Mouse (Mus musculus) MEL (cell line): ENCODE data around the gene Aes. TPM values are rescaled to one million over a fixed set of nuclear protein-coding genes. Genes with fewer than 3 reads are reported as not detected.

Source experiments
- DNase-seq: peaks from one replicate; pipeline ENCODE4 v3.0.0; 2011; ENCODE audit warnings: low read depth, low spot score
- H3K27ac ChIP-seq: 2 replicates; pipeline ENCODE4 v1.5.1; 2012; ENCODE audit warnings: low read depth, mild to moderate bottlenecking, control low read depth, low read length, moderate library complexity; ENCODE audit not compliant: control insufficient read depth
- H3K27me3 ChIP-seq, 2 experiments: fragments of 150-350 bp in 1 of 2; sonication (generic) in 1 of 2; 2 replicates each; pipeline ENCODE4 v1.6.1; 2012; ENCODE audit warnings: low read length in 2 of 2, mild to moderate bottlenecking in 2 of 2, improper control_type of control experiment in 1 of 2, moderate library complexity in 1 of 2; ENCODE audit not compliant: insufficient read depth in 2 of 2, control insufficient read depth in 1 of 2
- H3K36me3 ChIP-seq, 2 experiments: 2 replicates each; pipeline ENCODE4 v1.6.1; 2012 to 2014; ENCODE audit warnings: low read length in 2 of 2, improper control_type of control experiment in 1 of 2, inconsistent platforms in 1 of 2, mild to moderate bottlenecking in 1 of 2; ENCODE audit not compliant: insufficient read depth in 2 of 2, control insufficient read depth in 1 of 2
- H3K4me1 ChIP-seq, 2 experiments: fragments of 150-350 bp in 1 of 2; sonication (generic) in 1 of 2; 2 replicates each; pipeline ENCODE4 v1.6.1; 2012; ENCODE audit warnings: low read length in 2 of 2, improper control_type of control experiment in 1 of 2, mild to moderate bottlenecking in 1 of 2; ENCODE audit not compliant: insufficient read depth in 2 of 2, control insufficient read depth in 1 of 2
- H3K4me3 ChIP-seq, 2 experiments: fragments of 150-350 bp in 1 of 2; sonication (generic) in 1 of 2; 2 replicates each; pipeline ENCODE4 v1.5.1; 2012; ENCODE audit warnings: low read depth in 2 of 2, low read length in 2 of 2, mild to moderate bottlenecking in 2 of 2, moderate library complexity in 2 of 2, control low read depth in 1 of 2, improper control_type of control experiment in 1 of 2; ENCODE audit not compliant: control insufficient read depth in 1 of 2, insufficient read depth in 1 of 2
- H3K79me2 ChIP-seq: 2 replicates; pipeline ENCODE4 v1.6.1; 2012; ENCODE audit warnings: mild to moderate bottlenecking, low read length, moderate library complexity; ENCODE audit not compliant: control insufficient read depth, poor library complexity, insufficient read depth
- H3K9ac ChIP-seq: 2 replicates; pipeline ENCODE4 v1.6.1; 2012; ENCODE audit warnings: low read depth, mild to moderate bottlenecking, control low read depth, low read length, moderate library complexity; ENCODE audit not compliant: control insufficient read depth, poor library complexity, severe bottlenecking
- H3K9me3 ChIP-seq: fragments of 150-350 bp; sonication (generic); replicated peaks from 2 replicates; pipeline ENCODE4 v1.6.1; 2012; ENCODE audit warnings: mild to moderate bottlenecking, low read length, improper control_type of control experiment, moderate library complexity; ENCODE audit not compliant: insufficient read depth
- BHLHE40 ChIP-seq: IDR thresholded peaks from 2 replicates; pipeline ENCODE4 v1.6.1; 2012; ENCODE audit warnings: low read depth, mild to moderate bottlenecking, inconsistent platforms, low read length, improper control_type of control experiment, borderline replicate concordance
- CHD1 ChIP-seq: IDR thresholded peaks from 2 replicates; pipeline ENCODE4 v1.6.1; 2012; ENCODE audit warnings: low read depth, mild to moderate bottlenecking, inconsistent platforms, low read length, improper control_type of control experiment
- CHD2 ChIP-seq: IDR thresholded peaks from 2 replicates; pipeline ENCODE4 v1.6.1; 2011; ENCODE audit warnings: low read length, improper control_type of control experiment
- CTCF ChIP-seq, 3 experiments: IDR thresholded peaks in 2 of 3; conservative IDR thresholded peaks in 1 of 3; 2 replicates each; pipeline ENCODE4 v1.5.1; 2011 to 2012; ENCODE audit warnings: low read length in 3 of 3, low read depth in 2 of 3, mild to moderate bottlenecking in 2 of 3, improper control_type of control experiment in 1 of 3, inconsistent platforms in 1 of 3, mixed read lengths in 1 of 3, moderate library complexity in 1 of 3; ENCODE audit not compliant: control insufficient read depth in 1 of 3, insufficient read depth in 1 of 3, poor library complexity in 1 of 3, severe bottlenecking in 1 of 3
- E2F4 ChIP-seq: IDR thresholded peaks from 2 replicates; pipeline ENCODE4 v1.6.1; 2011; ENCODE audit warnings: low read depth, low read length, improper control_type of control experiment, borderline replicate concordance
- ELF1 ChIP-seq: IDR thresholded peaks from 2 replicates; pipeline ENCODE4 v1.6.1; 2014; ENCODE audit warnings: low read depth, mild to moderate bottlenecking, inconsistent platforms, low read length, improper control_type of control experiment, moderate library complexity
- EP300 ChIP-seq, 2 experiments: IDR thresholded peaks; 2 replicates each; pipeline ENCODE4 v1.6.1; 2011; ENCODE audit warnings: improper control_type of control experiment in 2 of 2, low read length in 2 of 2, low read depth in 1 of 2, mild to moderate bottlenecking in 1 of 2
- ETS1 ChIP-seq: IDR thresholded peaks from 2 replicates; pipeline ENCODE4 v1.6.1; 2012; ENCODE audit warnings: low read depth, mild to moderate bottlenecking, inconsistent platforms, low read length, improper control_type of control experiment, moderate library complexity
- HCFC1 ChIP-seq: IDR thresholded peaks from 2 replicates; pipeline ENCODE4 v1.6.1; 2012; ENCODE audit warnings: low read depth, mild to moderate bottlenecking, inconsistent platforms, low read length, improper control_type of control experiment, moderate library complexity
- JUND ChIP-seq: IDR thresholded peaks from 2 replicates; pipeline ENCODE4 v1.6.1; 2011; ENCODE audit warnings: low read depth, mild to moderate bottlenecking, improper control_type of control experiment, low read length
- KAT2A ChIP-seq: conservative IDR thresholded peaks from 2 replicates; pipeline ENCODE4 v1.6.1; 2012; ENCODE audit warnings: low read depth, low read length, improper control_type of control experiment, inconsistent platforms
- MAFK ChIP-seq: IDR thresholded peaks from 2 replicates; pipeline ENCODE4 v1.6.1; 2011; ENCODE audit warnings: low read depth, mild to moderate bottlenecking, low read length, improper control_type of control experiment, borderline replicate concordance
- MAX ChIP-seq: IDR thresholded peaks from 2 replicates; pipeline ENCODE4 v1.6.1; 2011; ENCODE audit warnings: low read length, improper control_type of control experiment
- MAZ ChIP-seq: IDR thresholded peaks from 2 replicates; pipeline ENCODE4 v1.6.1; 2012; ENCODE audit warnings: low read depth, mild to moderate bottlenecking, inconsistent platforms, low read length, improper control_type of control experiment
- MEF2A ChIP-seq: IDR thresholded peaks from 2 replicates; pipeline ENCODE4 v1.6.1; 2014; ENCODE audit warnings: low read depth, mild to moderate bottlenecking, inconsistent platforms, low read length, improper control_type of control experiment; ENCODE audit not compliant: poor library complexity, insufficient replicate concordance, severe bottlenecking; ENCODE audit errors: extremely low read depth
- MXI1 ChIP-seq: IDR thresholded peaks from 2 replicates; pipeline ENCODE4 v1.6.1; 2011; ENCODE audit warnings: mild to moderate bottlenecking, low read depth, low read length, improper control_type of control experiment
- MYB ChIP-seq: IDR thresholded peaks from 2 replicates; pipeline ENCODE4 v1.6.1; 2011; ENCODE audit warnings: mild to moderate bottlenecking, low read depth, low read length, improper control_type of control experiment
- NELFE ChIP-seq: IDR thresholded peaks from 2 replicates; pipeline ENCODE4 v1.6.1; 2011; ENCODE audit warnings: low read depth, low read length, improper control_type of control experiment
- NRF1 ChIP-seq: IDR thresholded peaks from 2 replicates; pipeline ENCODE4 v1.6.1; 2014; ENCODE audit warnings: low read depth, mild to moderate bottlenecking, inconsistent platforms, low read length, improper control_type of control experiment, moderate library complexity; ENCODE audit not compliant: poor library complexity, insufficient read depth, severe bottlenecking
- POLR2A ChIP-seq, 2 experiments: IDR thresholded peaks; 2 replicates each; pipeline ENCODE4 v1.6.1; 2011 to 2012; ENCODE audit warnings: low read length in 2 of 2, mild to moderate bottlenecking in 2 of 2, control low read depth in 1 of 2, improper control_type of control experiment in 1 of 2, low read depth in 1 of 2, moderate library complexity in 1 of 2; ENCODE audit not compliant: control insufficient read depth in 1 of 2, insufficient read depth in 1 of 2, poor library complexity in 1 of 2
- POLR2AphosphoS2 ChIP-seq: IDR thresholded peaks from 2 replicates; pipeline ENCODE4 v1.6.1; 2011; ENCODE audit warnings: low read length, improper control_type of control experiment
- POLR2AphosphoS5 ChIP-seq: IDR thresholded peaks from 2 replicates; pipeline ENCODE4 v1.6.1; 2012; ENCODE audit warnings: low read depth, borderline replicate concordance, mild to moderate bottlenecking, inconsistent platforms, low read length, moderate library complexity, mixed read lengths
- RAD21 ChIP-seq: IDR thresholded peaks from 2 replicates; pipeline ENCODE4 v1.6.1; 2011; ENCODE audit warnings: mild to moderate bottlenecking, low read depth, low read length, improper control_type of control experiment
- RCOR1 ChIP-seq: IDR thresholded peaks from 2 replicates; pipeline ENCODE4 v1.6.1; 2012; ENCODE audit warnings: low read depth, mild to moderate bottlenecking, inconsistent platforms, low read length, improper control_type of control experiment
- SIN3A ChIP-seq: IDR thresholded peaks from 2 replicates; pipeline ENCODE4 v1.6.1; 2012; ENCODE audit warnings: low read length, improper control_type of control experiment, inconsistent platforms
- SMC3 ChIP-seq: IDR thresholded peaks from 2 replicates; pipeline ENCODE4 v1.6.1; 2011; ENCODE audit warnings: low read depth, low read length, improper control_type of control experiment
- TAL1 ChIP-seq: IDR thresholded peaks from 2 replicates; pipeline ENCODE4 v1.6.1; 2012; ENCODE audit warnings: mild to moderate bottlenecking, inconsistent platforms, low read length, moderate library complexity, mixed read lengths
- TBP ChIP-seq: IDR thresholded peaks from 2 replicates; pipeline ENCODE4 v1.8.0; 2011; ENCODE audit warnings: low read depth, low read length, improper control_type of control experiment
- TCF12 ChIP-seq: IDR thresholded peaks from 2 replicates; pipeline ENCODE4 v1.6.1; 2014; ENCODE audit warnings: low read depth, mild to moderate bottlenecking, inconsistent platforms, low read length, improper control_type of control experiment, moderate library complexity
- UBTF ChIP-seq: IDR thresholded peaks from 2 replicates; pipeline ENCODE4 v1.6.1; 2012; ENCODE audit warnings: low read depth, mild to moderate bottlenecking, inconsistent platforms, low read length, improper control_type of control experiment, moderate library complexity, borderline replicate concordance; ENCODE audit not compliant: insufficient read depth
- USF1 ChIP-seq: IDR thresholded peaks from 2 replicates; pipeline ENCODE4 v1.6.1; 2014; ENCODE audit warnings: low read depth, mild to moderate bottlenecking, inconsistent platforms, low read length, improper control_type of control experiment, moderate library complexity
- USF2 ChIP-seq, 2 experiments: IDR thresholded peaks; 2 replicates each; pipeline ENCODE4 v1.6.1; 2011 to 2012; ENCODE audit warnings: improper control_type of control experiment in 2 of 2, low read length in 2 of 2, borderline replicate concordance in 1 of 2, inconsistent platforms in 1 of 2, low read depth in 1 of 2, mild to moderate bottlenecking in 1 of 2; ENCODE audit not compliant: insufficient read depth in 1 of 2
- ZC3H11A ChIP-seq: IDR thresholded peaks from 2 replicates; pipeline ENCODE4 v1.6.1; 2012; ENCODE audit warnings: low read depth, mild to moderate bottlenecking, inconsistent platforms, low read length, improper control_type of control experiment
- ZMIZ1 ChIP-seq: IDR thresholded peaks from 2 replicates; pipeline ENCODE4 v1.6.1; 2012; ENCODE audit warnings: low read depth, mild to moderate bottlenecking, inconsistent platforms, low read length, improper control_type of control experiment, moderate library complexity
- ZNF384 ChIP-seq: IDR thresholded peaks from 2 replicates; pipeline ENCODE4 v1.6.1; 2012; ENCODE audit warnings: low read depth, mild to moderate bottlenecking, inconsistent platforms, low read length, improper control_type of control experiment
- polyA plus RNA-seq, 2 experiments: library from polyadenylated mRNA; stranded (reverse) in 1 of 2; unstranded in 1 of 2; fragments of >175 nt in 1 of 2; fragments of >200 nt in 1 of 2; gene quantifications; 2 replicates each; pipeline versions ENCODE4 v1.2.1 to v1.2.4; 2012; ENCODE audit warnings: low replicate concordance in 2 of 2, low read depth in 1 of 2; ENCODE audit not compliant: insufficient read length in 2 of 2, insufficient read depth in 1 of 2, missing spikeins in 1 of 2
- total RNA-seq: library from RNA; depleted of rRNA; stranded (reverse); fragments of 300-350 nt; gene quantifications from 2 replicates; pipeline ENCODE4 v1.2.3, GENCODE M21; 2012

The Aes gene
- total and polyA plus RNA-seq, 3 experiments: 197 to 355 TPM; not detected in 1

GRCm38 (mm10) chr10:81605974-81606751 is 46.9 kb downstream of the Aes start, which contains the start of gene BC025920:
Gene BC025920 (plus strand): TSS chr10:81606270.
- peak; percentile 99 for DNase-seq
- H3K79me2 ChIP-seq: no peaks in the 10 kb centered on the region; the same call in 1 of the 2 replicates
- peaks cover 0 to 18% of the 10 kb centered on the region in 2 experiments; a peak in 2 of 4 replicates for H3K36me3 ChIP-seq
- peak within 1 kb of the TSS; percentile 91 for H3K27ac ChIP-seq
- peaks cover 7 to 20% of the 10 kb centered on the region in 2 experiments; a peak in 3 of 4 replicates for H3K4me1 ChIP-seq
- peak within 1 kb of the TSS; percentile 67 to 82 for H3K4me3 ChIP-seq
- H3K27me3 ChIP-seq: no peaks in the 10 kb centered on the region
- H3K9me3 ChIP-seq: no peaks in the 10 kb centered on the region
- peak within 1 kb of the TSS; percentile 76 for H3K9ac ChIP-seq
- TF ChIP-seq JUND (no peak), UBTF (no peak), RCOR1 (peak; percentile 13; the same call in 1 of the 2 replicates), ZNF384 (peak; percentile 84), TAL1 (no peak), MXI1 (peak; percentile 83), KAT2A (peak; percentile 79), ZC3H11A (no peak), POLR2AphosphoS2 (peak; percentile 77; the same call in 1 of the 2 replicates), POLR2A (IDR thresholded peaks at IDR 0.05; ENCODE audit: control insufficient read depth in 1 of 2, insufficient read depth in 1 of 2, low read depth in 1 of 2, low read length in 2 of 2, poor library complexity in 1 of 2) (peak; percentile 50 to 75; a peak in 3 of 4 replicates), MYB (no peak), CHD2 (peak; percentile 84), ZMIZ1 (peak; percentile 70), CHD1 (no peak), NRF1 (no peak), CTCF (IDR thresholded peaks at IDR 0.05 in 2 of 3, conservative IDR thresholded peaks at IDR 0.05 in 1 of 3; ENCODE audit: control insufficient read depth in 1 of 3, insufficient read depth in 1 of 3, low read depth in 2 of 3, low read length in 3 of 3, poor library complexity in 1 of 3, severe bottlenecking in 1 of 3) (no peak), ETS1 (peak; percentile 66; the same call in 1 of the 2 replicates), NELFE (peak; percentile 48), TBP (peak; percentile 72; the same call in 1 of the 2 replicates), SMC3 (no peak), USF1 (no peak), BHLHE40 (no peak), HCFC1 (peak; percentile 93), RAD21 (no peak), MAZ (no peak), POLR2AphosphoS5 (no peak), SIN3A (peak; percentile 76; the same call in 1 of the 2 replicates), MEF2A (no peak), ELF1 (peak; percentile 98), USF2 (IDR thresholded peaks at IDR 0.05; ENCODE audit: borderline replicate concordance in 1 of 2, insufficient read depth in 1 of 2, low read depth in 1 of 2, low read length in 2 of 2) (no peak), MAFK (no peak), E2F4 (no peak), EP300 (IDR thresholded peaks at IDR 0.05; ENCODE audit: low read depth in 1 of 2, low read length in 2 of 2) (no peak), TCF12 (no peak; the same call in 1 of the 2 replicates), MAX (peak; percentile 79)
